Mouse (Mus musculus): ENCODE data around the gene Tbc1d23.
A peak's percentile ranks its signal among the peaks of the same experiment; 100 is the strongest.
"Not testable (repeated sequence)": the region's sequence is repeated elsewhere in the genome, so short reads cannot be mapped to it uniquely, and the experiment has no call there.

Tbc1d23 gene

DNA sequence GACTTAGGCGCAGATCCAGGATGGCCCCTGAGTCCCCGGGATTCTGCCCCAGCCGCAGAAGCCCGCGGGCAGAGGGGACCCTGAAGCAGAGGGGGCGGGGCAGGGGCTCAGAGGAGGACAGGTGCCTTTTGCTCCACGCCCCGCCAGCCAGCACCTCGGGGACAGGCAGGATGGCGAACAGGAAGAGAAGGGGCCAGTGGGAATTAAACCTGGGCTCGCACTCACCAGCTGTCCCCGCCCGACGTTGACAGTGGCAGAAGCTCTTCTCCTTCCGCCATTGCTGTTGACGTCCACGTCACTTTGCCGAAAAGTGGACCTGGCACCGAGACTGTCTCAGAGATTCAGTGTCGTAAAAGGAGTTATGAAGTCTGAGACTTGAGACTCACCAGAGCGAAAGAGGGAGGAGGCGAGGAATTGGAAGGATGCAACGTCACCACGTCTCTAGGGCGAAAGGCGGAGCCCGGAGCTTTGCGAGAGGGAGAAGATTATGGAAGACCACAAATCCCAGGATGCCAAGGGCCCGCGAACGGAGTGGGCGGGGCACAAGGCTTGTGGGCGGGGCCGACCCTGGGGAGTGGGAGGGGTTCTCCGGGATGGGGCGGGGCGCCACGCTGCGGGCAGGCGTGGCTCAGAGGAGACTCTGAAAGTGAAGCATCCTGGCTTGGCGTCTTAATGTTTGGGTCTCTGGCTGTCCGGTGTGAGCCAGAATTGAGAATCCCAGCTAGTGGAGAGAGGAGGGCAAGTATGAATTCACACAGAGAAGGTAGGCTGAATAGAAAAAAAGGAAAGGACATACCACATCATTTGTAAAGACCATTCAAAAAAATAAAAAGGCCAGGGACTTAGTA, at the start of gene Tbc1d23:
Gene Tbc1d23, minus strand, starts transcription at position 416 of the 848 bp plus-strand sequence.
- peak; percentile 97 for DNase-seq (ENCODE audit: low spot score in 2 of 2)

GRCm38 (mm10) chr16:57280221-57281217, 49.2 kb upstream of the Tbc1d23 start:
- no peak for DNase-seq (ENCODE audit: low spot score in 2 of 2)

GRCm38 (mm10) chr16:57278976-57279626, 47.8 kb upstream of the Tbc1d23 start:
- no peak for DNase-seq (ENCODE audit: low spot score in 2 of 2)

DNA sequence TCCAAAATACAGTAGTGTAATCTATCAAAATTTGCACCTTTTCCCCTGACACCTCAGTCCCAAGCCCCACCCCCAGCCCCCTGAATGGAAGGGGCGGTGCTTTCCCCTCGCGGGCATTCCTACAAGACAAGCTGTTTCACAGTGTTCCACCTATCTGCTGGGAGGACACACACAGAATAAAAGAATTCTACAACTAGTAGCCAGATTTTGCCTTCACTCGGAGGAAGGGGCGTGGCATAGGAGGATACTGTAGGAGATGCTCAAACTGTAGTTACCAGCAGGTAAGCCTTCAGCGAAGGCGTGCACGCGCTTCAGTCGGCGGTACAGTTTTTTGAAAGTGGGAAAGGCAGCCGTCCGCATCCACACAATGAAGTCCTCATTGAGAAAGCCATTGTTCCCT, 38.4 kb upstream of the Tbc1d23 start:
- DNase-seq (ENCODE audit: low spot score in 2 of 2): no peak

- DNase-seq (ENCODE audit: low spot score in 2 of 2): no peak
These were observed 36.9 kb upstream of the Tbc1d23 start for GRCm38 (mm10) chr16:57268058-57268841.

DNA sequence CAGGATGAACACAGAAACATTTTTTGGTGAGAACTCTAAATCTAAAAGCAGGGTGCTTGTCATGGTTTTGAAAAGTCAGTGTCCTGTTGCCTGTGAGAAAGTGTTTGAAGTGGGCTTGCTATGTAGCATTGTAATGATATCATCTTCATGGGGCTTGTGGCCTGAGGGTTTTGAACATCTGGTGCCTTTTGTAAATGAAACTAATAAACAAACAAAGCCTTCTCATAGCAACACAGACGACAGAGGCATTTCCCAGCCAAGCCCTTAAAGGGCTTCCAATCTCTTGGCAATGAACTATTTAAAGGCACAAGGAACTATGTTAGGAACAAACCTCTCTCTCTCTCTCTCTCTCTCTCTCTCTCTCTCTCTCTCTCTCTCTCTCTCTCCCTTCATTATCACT, 35.8 kb upstream of the Tbc1d23 start:
- DNase-seq (ENCODE audit: low spot score in 2 of 2): no peak

- DNase-seq (ENCODE audit: low spot score in 2 of 2): no peak
These were observed 28.8 kb upstream of the Tbc1d23 start for GRCm38 (mm10) chr16:57260152-57260551.

GRCm38 (mm10) chr16:57259356-57260083, 28.2 kb upstream of the Tbc1d23 start:
- DNase-seq (ENCODE audit: low spot score in 2 of 2): no peak

DNA sequence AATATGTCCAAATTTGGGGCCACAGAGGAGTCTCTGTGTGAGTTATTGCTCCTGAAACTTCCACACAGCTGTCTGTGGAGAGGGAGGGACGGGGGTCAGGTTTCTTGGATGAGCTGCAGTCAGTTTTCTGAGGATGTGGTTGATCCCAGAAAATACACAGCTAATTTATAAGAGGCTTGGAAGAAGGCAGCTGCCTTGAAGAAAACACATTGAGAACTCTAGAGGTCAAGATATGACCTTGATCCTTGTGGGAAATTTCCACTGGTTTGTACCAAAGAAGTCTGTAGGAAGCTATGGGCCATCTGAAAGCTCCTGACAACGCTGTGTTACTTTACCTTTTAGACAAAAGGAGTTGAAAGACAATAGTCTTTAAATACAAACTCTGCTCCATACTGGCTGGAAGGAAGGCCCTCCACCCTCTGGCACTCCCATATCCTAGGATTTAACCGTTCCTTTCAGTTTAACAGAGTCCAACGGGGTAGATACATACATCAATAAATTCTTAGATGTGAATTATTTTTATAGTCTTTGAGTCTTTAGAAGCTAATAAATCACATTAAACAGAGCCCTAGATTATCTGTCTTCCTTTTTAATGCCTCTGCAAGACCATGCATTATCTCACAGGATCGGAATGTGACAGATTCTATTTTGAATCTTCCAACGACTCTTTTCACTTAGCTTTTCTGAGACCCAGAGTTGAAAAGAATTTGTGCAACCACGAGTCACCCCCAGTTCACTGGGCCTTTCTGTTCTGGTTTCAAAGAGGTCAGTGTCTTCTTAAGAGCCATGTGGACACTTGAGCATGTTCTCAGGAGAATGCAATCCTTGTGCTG, 20.5 kb upstream of the Tbc1d23 start:
- DNase-seq (ENCODE audit: low spot score in 2 of 2): no peak

- DNase-seq (ENCODE audit: low spot score in 2 of 2): no peak
These were observed 19.7 kb upstream of the Tbc1d23 start for GRCm38 (mm10) chr16:57250991-57251390.

DNA sequence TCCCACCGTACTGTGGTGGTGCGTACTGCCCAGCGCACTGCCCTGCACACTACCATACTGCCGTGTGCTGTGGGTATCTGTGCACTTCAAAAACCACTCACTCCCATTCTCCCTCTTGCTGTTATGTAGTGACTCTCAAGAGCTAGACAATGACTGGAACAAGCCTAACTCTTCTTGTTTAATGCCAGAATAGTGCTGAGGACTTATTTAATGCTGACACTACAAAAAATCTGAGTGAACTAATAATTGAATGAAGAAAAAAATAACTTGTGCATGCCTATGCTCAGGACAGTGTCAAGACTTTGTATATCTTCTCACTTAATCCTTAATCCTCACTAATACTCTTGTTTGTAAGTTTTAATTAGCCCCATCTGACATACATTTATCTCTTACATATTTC, 16.2 kb upstream of the Tbc1d23 start:
- DNase-seq (ENCODE audit: low spot score in 2 of 2): no peak

- no peak for DNase-seq (ENCODE audit: low spot score in 2 of 2)
These were observed 15.3 kb upstream of the Tbc1d23 start for GRCm38 (mm10) chr16:57246596-57246995.

- DNase-seq (ENCODE audit: low spot score in 2 of 2): peak; percentile 68 to 88
These were observed 12.5 kb upstream of the Tbc1d23 start for GRCm38 (mm10) chr16:57243858-57244248.

DNA sequence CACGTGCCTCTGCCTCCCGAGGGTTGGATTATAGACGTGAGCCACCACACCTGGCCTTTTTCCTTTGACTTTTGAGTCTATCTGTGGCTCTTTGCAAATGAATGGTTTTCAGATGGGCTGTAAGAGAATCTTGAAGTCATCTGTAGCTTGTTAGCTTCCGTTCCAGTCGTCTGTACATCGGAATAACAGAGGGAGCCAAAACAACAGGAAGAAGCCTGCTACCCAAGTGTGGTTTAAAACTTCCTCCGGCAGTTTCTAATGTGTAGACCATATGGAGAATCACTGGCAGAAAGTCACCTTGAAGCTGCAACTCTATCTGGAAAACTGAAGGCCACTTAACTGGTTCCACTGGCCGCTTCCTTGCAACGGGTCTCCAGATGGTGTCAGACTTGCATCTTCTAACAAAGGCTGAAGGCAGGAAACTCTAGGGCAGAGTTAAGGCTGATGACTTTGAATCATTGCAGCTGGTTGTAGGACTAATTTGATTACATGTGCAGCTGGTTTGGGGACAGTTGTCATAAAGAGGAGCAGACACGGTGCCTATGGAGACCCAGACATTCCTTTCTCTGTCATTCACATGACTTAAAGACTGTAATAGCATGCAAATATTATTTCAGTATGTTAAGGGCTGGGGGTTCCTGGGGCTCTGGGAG, 12.0 kb upstream of the Tbc1d23 start:
- DNase-seq (ENCODE audit: low spot score in 2 of 2): no peak

DNA sequence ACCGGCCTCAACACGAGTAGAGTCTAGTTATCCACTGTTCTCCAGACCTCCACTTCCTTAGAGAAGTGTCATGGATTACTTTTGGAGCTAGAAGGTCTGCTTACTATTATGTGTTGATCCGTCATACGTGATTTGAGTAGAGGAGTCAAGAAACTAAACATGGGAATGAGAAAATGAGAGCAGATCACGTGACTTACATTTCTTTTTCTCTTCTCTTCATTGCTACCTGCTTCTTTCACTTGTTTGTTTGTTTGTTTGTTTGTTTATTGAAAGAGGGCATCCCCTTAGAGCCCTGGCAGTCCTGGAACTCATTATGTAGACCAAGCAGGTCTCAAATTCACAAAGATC, 11.5 kb upstream of the Tbc1d23 start:
- DNase-seq (ENCODE audit: low spot score in 2 of 2): no peak

GRCm38 (mm10) chr16:57235871-57236510, 4.7 kb upstream of the Tbc1d23 start:
- DNase-seq (ENCODE audit: low spot score in 2 of 2): no peak

DNA sequence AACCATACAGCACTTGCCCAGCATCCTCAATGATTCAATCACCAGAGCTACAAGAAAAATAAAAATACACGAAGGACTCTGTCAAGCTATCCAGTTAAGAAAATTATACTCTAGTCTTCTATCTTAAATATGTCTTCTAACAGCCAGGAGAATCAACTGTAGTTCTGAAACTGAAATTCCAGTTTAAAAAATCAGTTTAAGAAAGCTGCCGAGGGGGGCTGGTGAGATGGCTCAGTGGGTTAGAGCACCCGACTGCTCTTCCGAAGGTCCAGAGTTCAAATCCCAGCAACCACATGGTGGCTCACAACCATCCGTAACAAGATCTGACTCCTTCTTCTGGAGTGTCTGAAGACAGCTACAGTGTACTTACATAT, 620 bp upstream of the Tbc1d23 start:
- DNase-seq (ENCODE audit: low spot score in 2 of 2): not testable (repeated sequence)

GRCm38 (mm10) chr16:57226444-57226843, 4.9 kb downstream of the Tbc1d23 start:
- no peak for DNase-seq (ENCODE audit: low spot score in 2 of 2)

DNA sequence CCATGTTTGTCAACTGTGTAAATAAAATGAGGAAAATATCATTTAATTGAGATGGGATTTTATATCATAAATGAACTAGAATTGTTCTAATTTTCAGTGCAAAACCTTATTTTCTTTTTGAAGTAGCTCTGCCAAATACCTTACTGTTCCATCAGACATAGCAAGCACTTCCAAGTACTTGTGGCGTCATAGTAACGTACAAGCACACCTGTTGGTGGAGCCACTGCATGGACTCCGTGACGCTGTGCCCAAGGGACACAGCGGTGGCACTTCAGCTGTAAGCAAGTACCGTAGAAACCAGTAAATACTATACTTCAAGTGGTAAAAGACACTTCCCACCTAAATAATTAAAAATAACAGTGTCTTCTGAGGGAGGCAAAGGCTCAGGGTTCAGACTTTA, 10.9 kb downstream of the Tbc1d23 start:
- DNase-seq (ENCODE audit: low spot score in 2 of 2): no peak
